Mouse (Mus musculus): Measurements from ENCODE around the gene Gm10964. TPM values are rescaled to one million over a fixed set of nuclear protein-coding genes. Genes with fewer than 3 reads are reported as not detected.
A peak's percentile ranks its signal among the peaks of the same experiment; 100 is the strongest.

The Gm10964 gene
- polyA plus RNA-seq, 1 experiment from 2014 or later, result not detected

DNA sequence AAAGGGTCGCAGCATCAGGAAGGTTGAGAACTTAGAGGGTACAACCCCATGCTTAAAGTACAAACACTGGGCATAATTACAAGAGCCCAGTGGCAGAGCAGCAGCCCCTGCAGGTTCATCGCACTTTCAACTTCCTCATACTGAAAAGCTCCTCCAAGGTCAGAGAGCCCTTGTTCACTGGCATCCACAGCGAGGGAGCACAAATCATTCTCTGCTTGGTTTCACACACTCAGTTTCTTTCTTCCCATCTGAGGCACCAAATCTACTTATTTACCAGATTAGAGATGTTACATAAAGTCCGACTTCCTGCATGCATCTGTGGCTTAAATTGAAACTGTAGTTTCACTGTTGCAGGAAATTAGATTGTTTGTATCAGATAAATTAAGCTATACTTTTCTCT, 33.7 kb downstream of the Gm10964 start:
- H3K9ac ChIP-seq (ENCODE audit: low read depth, low read length), result no peak overlapping the region
- ATAC-seq, result no peak
- WGBS, result 76% methylated on average over 4 of the region's 4 CpGs
- no peaks in the 10 kb centered on the region for H3K27me3 ChIP-seq (replicated peaks; ENCODE audit: control insufficient read depth, insufficient read depth, low read length)
- 0 out of 2 replicates have a peak, but pooled peaks cover 2% of the 10 kb centered on the region for H3K4me1 ChIP-seq (ENCODE audit: control insufficient read depth, insufficient read depth, low read length)
- no peaks in the 10 kb centered on the region for H3K9me3 ChIP-seq (ENCODE audit: control insufficient read depth, low read length)
- H3K4me3 ChIP-seq (ENCODE audit: low read length), result no peak overlapping the region
- H3K27ac ChIP-seq (ENCODE audit: low read length), result no peak overlapping the region
- peaks cover 4% of the 10 kb centered on the region; the same call in 1 of the 2 replicates for H3K36me3 ChIP-seq (ENCODE audit: control insufficient read depth, insufficient read depth, low read length)
- H3K4me2 ChIP-seq (ENCODE audit: low read depth, low read length), result no peak overlapping the region

DNA sequence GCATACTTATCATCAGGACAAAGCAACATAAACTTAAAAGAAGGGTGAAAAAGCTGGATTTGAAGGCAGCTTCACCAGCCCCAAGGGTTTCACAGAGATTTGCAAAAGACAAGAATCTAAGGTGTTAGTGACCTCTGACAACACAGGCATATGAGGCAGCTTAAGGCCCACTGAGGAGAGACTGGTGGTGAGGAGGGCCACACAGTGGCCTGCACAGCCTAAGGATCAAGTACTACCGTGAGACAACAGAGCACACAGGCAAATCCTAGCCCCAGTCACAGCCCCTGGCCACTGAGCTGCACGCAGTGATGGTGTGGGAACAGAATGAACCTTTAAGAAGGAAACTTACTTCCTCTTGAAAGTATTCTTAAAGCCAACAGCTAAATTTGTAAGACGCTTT, 34.3 kb downstream of the Gm10964 start:
- Histone ChIP-seq H3K4me2 (ENCODE audit: low read depth, low read length) (no peak overlapping the region), H3K4me1 (ENCODE audit: control insufficient read depth, insufficient read depth, low read length) (0 out of 2 replicates have a peak, but pooled peaks cover 2% of the 10 kb centered on the region), H3K9me3 (ENCODE audit: control insufficient read depth, low read length) (no peaks in the 10 kb centered on the region), H3K4me3 (ENCODE audit: low read length) (no peak overlapping the region), H3K27ac (ENCODE audit: low read length) (no peak overlapping the region), H3K27me3 (replicated peaks; ENCODE audit: control insufficient read depth, insufficient read depth, low read length) (no peaks in the 10 kb centered on the region), H3K36me3 (ENCODE audit: control insufficient read depth, insufficient read depth, low read length) (peaks cover 4% of the 10 kb centered on the region; the same call in 1 of the 2 replicates), H3K9ac (ENCODE audit: low read depth, low read length) (no peak overlapping the region)
- no peak for ATAC-seq
- WGBS, result 82% methylated on average over 3 of the region's 3 CpGs

DNA sequence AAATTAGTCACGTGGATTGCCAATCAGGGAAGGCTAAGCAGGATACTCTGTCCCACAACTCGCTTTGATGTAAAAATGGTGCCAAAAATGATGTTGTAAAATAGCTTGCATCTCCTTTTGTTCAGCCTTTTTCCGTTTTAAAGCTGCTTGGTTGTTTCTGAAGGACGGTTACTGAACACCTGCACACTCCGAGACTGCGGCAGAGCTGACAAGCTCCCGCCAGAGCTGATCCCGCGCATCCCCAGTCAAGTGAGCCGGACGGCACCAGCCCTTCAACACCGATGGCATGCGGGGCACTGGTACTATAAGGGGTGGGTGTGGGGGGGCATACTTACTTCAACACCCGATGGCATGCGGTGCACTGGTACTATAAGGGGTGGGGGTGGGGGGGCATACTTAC, 34.8 kb downstream of the Gm10964 start:
- no peaks in the 10 kb centered on the region for H3K9me3 ChIP-seq (ENCODE audit: control insufficient read depth, low read length)
- no peaks in the 10 kb centered on the region for H3K27me3 ChIP-seq (replicated peaks; ENCODE audit: control insufficient read depth, insufficient read depth, low read length)
- H3K4me3 ChIP-seq (ENCODE audit: low read length), result no peak overlapping the region
- 0 out of 2 replicates have a peak, but pooled peaks cover 2% of the 10 kb centered on the region for H3K4me1 ChIP-seq (ENCODE audit: control insufficient read depth, insufficient read depth, low read length)
- H3K27ac ChIP-seq (ENCODE audit: low read length), result no peak overlapping the region
- H3K36me3 ChIP-seq (ENCODE audit: control insufficient read depth, insufficient read depth, low read length), result peaks cover 4% of the 10 kb centered on the region; the same call in 1 of the 2 replicates
- no peak for ATAC-seq
- WGBS, result 91% methylated on average over 15 of the region's 15 CpGs
- H3K9ac ChIP-seq (ENCODE audit: low read depth, low read length), result no peak overlapping the region
- H3K4me2 ChIP-seq (ENCODE audit: low read depth, low read length), result no peak overlapping the region

DNA sequence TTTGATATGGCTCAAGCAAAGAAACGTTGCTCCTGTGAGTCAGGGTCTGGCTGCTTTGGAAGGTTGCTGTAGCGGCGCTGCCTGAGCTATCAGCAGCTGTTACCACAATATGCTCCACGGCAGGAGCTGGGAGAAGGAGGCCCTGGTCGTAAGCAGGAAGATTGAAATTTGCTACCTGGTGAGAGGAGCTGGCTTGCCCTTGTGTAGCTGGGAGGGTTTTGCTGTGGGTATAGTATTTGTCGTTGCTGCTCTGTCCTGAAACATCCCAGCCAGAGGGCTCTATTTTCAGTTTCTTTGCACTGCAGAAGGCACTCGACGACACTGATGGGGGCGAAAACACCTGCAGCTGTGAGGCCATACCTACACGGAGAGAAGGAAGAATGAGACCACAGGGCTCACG, 38.8 kb downstream of the Gm10964 start:
- no peak for ATAC-seq
- no peak overlapping the region for H3K4me3 ChIP-seq (ENCODE audit: low read length)
- no peak overlapping the region for H3K9ac ChIP-seq (ENCODE audit: low read depth, low read length)
- H3K27ac ChIP-seq (ENCODE audit: low read length), result no peak overlapping the region
- no peaks in the 10 kb centered on the region for H3K27me3 ChIP-seq (replicated peaks; ENCODE audit: control insufficient read depth, insufficient read depth, low read length)
- peaks cover 2% of the 10 kb centered on the region; the same call in 1 of the 2 replicates for H3K4me1 ChIP-seq (ENCODE audit: control insufficient read depth, insufficient read depth, low read length)
- no peak overlapping the region for H3K4me2 ChIP-seq (ENCODE audit: low read depth, low read length)
- 86% methylated on average over 11 of the region's 11 CpGs for WGBS
- peaks cover 4% of the 10 kb centered on the region; the same call in 1 of the 2 replicates for H3K36me3 ChIP-seq (ENCODE audit: control insufficient read depth, insufficient read depth, low read length)
- H3K9me3 ChIP-seq (ENCODE audit: control insufficient read depth, low read length), result no peaks in the 10 kb centered on the region

DNA sequence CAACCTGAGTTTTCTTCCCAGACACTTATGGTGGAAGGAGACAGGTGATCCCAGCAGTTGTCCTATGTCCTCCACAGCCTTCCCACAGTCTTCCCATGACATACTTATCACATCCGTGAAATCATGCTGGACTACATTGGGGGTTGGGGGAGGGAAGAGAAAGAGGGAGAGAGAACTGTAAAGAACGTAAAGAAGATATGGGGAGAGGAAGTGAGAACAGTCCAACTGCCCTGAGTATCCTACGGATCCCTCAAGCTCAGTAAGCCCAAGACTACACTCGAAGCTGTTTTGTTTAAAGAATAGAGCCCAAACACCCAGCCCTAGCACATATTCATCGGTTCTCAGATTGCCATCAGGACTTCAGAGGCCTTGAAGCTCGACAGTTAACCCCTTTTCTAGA, 39.5 kb downstream of the Gm10964 start:
- Histone ChIP-seq H3K4me3 (ENCODE audit: low read length) (no peak overlapping the region), H3K27me3 (replicated peaks; ENCODE audit: control insufficient read depth, insufficient read depth, low read length) (no peaks in the 10 kb centered on the region), H3K4me2 (ENCODE audit: low read depth, low read length) (no peak overlapping the region), H3K9me3 (ENCODE audit: control insufficient read depth, low read length) (no peaks in the 10 kb centered on the region), H3K27ac (ENCODE audit: low read length) (no peak overlapping the region), H3K36me3 (ENCODE audit: control insufficient read depth, insufficient read depth, low read length) (peaks cover 4% of the 10 kb centered on the region; the same call in 1 of the 2 replicates), H3K4me1 (ENCODE audit: control insufficient read depth, insufficient read depth, low read length) (no peaks in the 10 kb centered on the region; the same call in none of the 2 replicates), H3K9ac (ENCODE audit: low read depth, low read length) (no peak overlapping the region)
- 79% methylated on average over 6 of the region's 6 CpGs for WGBS
- ATAC-seq, result no peak

DNA sequence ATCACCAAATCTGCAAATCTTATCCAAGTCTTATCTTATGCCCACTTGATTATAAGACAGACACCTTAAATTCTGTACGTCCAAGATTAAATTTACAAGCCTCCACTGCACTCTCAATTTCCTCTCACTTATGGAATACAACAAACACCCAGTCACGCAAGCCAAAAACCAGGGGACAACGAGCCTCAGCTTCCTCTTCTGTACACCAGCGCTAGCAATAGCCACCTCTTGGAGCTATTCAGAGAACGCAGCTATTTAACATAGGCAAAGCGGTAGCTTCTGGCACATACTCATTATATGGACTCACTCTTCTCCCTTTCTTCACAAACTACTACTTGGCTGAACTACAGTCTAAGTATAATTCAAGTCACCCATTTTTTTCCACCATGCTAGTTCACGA, 40.0 kb downstream of the Gm10964 start:
- H3K36me3 ChIP-seq (ENCODE audit: control insufficient read depth, insufficient read depth, low read length), result peaks cover 4% of the 10 kb centered on the region; the same call in 1 of the 2 replicates
- H3K4me1 ChIP-seq (ENCODE audit: control insufficient read depth, insufficient read depth, low read length), result peaks cover 2% of the 10 kb centered on the region
- WGBS, result 80% methylated on average over 7 of the region's 7 CpGs
- H3K4me3 ChIP-seq (ENCODE audit: low read length), result no peak overlapping the region
- H3K4me2 ChIP-seq (ENCODE audit: low read depth, low read length), result no peak overlapping the region
- H3K27me3 ChIP-seq (replicated peaks; ENCODE audit: control insufficient read depth, insufficient read depth, low read length), result no peaks in the 10 kb centered on the region
- H3K9ac ChIP-seq (ENCODE audit: low read depth, low read length), result no peak overlapping the region
- no peaks in the 10 kb centered on the region for H3K9me3 ChIP-seq (ENCODE audit: control insufficient read depth, low read length)
- no peak overlapping the region for H3K27ac ChIP-seq (ENCODE audit: low read length)
- ATAC-seq, result no peak

DNA sequence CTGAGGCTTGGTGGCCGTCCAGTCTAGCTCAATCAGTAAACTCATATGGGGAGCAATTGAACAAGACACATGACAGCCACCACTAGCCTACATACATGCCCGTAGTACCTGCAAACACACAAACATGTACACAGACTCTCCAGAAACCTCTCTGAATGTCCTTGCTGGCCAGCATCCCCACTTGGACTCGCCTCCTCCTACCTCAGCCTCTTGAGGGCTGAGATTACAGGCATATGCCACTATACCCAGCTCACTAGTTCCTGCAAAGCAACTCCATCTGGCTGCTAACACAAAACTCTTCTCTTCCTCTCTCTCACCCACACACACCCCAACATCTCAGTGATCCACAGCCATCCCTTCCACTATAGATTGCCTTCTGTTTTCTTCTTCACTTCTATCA, 41.1 kb downstream of the Gm10964 start:
- Histone ChIP-seq H3K36me3 (ENCODE audit: control insufficient read depth, insufficient read depth, low read length) (peaks cover 4% of the 10 kb centered on the region; the same call in 1 of the 2 replicates), H3K4me2 (ENCODE audit: low read depth, low read length) (no peak overlapping the region), H3K9me3 (ENCODE audit: control insufficient read depth, low read length) (no peaks in the 10 kb centered on the region), H3K4me1 (ENCODE audit: control insufficient read depth, insufficient read depth, low read length) (peaks cover 2% of the 10 kb centered on the region), H3K27me3 (replicated peaks; ENCODE audit: control insufficient read depth, insufficient read depth, low read length) (no peaks in the 10 kb centered on the region), H3K27ac (ENCODE audit: low read length) (no peak overlapping the region), H3K9ac (ENCODE audit: low read depth, low read length) (no peak overlapping the region), H3K4me3 (ENCODE audit: low read length) (no peak overlapping the region)
- ATAC-seq, result no peak
- 87% methylated on average over 3 of the region's 3 CpGs for WGBS

DNA sequence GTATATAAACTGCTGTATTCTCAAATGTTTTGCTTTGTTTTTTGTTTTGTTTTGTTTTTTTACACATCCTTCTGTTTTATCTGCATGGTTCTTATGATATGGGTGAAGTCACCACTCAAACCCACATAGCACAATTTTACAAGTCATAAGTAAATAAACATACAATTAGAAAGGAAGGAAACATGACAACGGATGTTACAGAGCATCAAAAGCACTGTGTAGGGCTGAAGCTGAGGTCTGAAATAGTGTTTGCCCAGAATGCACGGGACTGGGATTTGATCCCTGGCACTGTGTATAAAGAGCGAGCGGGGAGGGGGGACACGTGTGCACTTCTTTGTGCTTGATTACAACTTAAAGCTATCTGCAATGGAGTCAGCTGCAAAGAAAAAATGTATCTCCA, 41.6 kb downstream of the Gm10964 start:
- ATAC-seq, result no peak
- Histone ChIP-seq H3K9ac (ENCODE audit: low read depth, low read length) (no peak overlapping the region), H3K4me1 (ENCODE audit: control insufficient read depth, insufficient read depth, low read length) (peaks cover 2% of the 10 kb centered on the region), H3K27me3 (replicated peaks; ENCODE audit: control insufficient read depth, insufficient read depth, low read length) (no peaks in the 10 kb centered on the region), H3K9me3 (ENCODE audit: control insufficient read depth, low read length) (no peaks in the 10 kb centered on the region), H3K4me2 (ENCODE audit: low read depth, low read length) (no peak overlapping the region), H3K4me3 (ENCODE audit: low read length) (no peak overlapping the region), H3K27ac (ENCODE audit: low read length) (no peak overlapping the region), H3K36me3 (ENCODE audit: control insufficient read depth, insufficient read depth, low read length) (peaks cover 4% of the 10 kb centered on the region; the same call in 1 of the 2 replicates)
- 77% methylated on average over 5 of the region's 5 CpGs for WGBS

DNA sequence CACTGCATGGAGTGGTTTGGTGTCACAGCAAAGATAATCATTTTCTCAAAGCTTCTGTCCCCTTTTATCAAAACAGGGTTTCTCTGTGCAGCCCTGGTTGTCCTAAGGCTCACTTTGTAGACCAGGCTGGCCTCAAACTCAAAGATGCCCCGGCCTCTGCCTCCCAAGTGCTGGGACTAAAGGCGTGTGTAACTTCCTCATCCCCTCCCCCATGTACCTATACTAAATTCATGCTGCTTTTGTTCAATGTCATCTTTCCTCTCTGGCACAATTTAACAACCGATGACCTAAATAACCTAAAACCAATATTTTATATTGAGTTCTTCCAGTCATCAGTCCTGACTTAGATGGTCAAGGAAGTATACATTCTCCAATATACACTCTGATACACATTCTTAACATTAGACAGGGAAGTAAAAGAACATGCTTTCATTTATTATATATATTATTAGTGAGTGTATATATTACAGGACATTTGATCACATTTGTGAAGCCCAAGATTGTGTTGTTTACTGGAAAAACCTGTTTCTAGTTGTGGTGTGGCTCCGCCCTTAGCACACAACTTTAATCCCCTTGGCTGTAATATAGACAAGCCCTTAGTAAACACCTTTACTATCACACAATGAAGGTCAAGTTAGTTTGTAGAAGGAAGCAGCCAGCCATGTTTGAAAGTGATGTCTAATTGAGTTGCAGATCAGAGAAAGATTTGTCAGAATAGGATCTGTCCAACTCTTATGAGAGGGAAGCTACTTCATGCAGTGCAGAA, 43.9 kb downstream of the Gm10964 start:
- 75% methylated on average over 4 of the region's 4 CpGs for WGBS
- peak overlapping the region; percentile 15; the same call in 1 of the 2 replicates for H3K27ac ChIP-seq (ENCODE audit: low read length)

More for the DNA sequence above, 43.9 kb downstream of the Gm10964 start:
- H3K4me1 ChIP-seq (ENCODE audit: control insufficient read depth, insufficient read depth, low read length), result peaks cover 7% of the 10 kb centered on the region
- H3K27me3 ChIP-seq (replicated peaks; ENCODE audit: control insufficient read depth, insufficient read depth, low read length), result no peaks in the 10 kb centered on the region
- no peak overlapping the region for H3K4me3 ChIP-seq (ENCODE audit: low read length)
- H3K9me3 ChIP-seq (ENCODE audit: control insufficient read depth, low read length), result no peaks in the 10 kb centered on the region
- H3K36me3 ChIP-seq (ENCODE audit: control insufficient read depth, insufficient read depth, low read length), result no peaks in the 10 kb centered on the region
- no peak overlapping the region for H3K4me2 ChIP-seq (ENCODE audit: low read depth, low read length)
- peak; percentile 52 for ATAC-seq
- no peak overlapping the region for H3K9ac ChIP-seq (ENCODE audit: low read depth, low read length)

All from intestine, embryonic 16.5 days (tissue).